Mouse (Mus musculus) ES-Bruce4 (cell line): ENCODE data around the gene Prr11. TPM values are rescaled to one million over a fixed set of nuclear protein-coding genes. Genes with fewer than 3 reads are reported as not detected.

ENCODE experiments used
- H3K27ac ChIP-seq: 2 replicates; pipeline ENCODE4 v1.5.1; 2012; ENCODE audit warnings: low read length, inconsistent platforms; ENCODE audit not compliant: insufficient read depth
- H3K27me3 ChIP-seq: 2 replicates; pipeline ENCODE4 v1.6.1; 2012; ENCODE audit warnings: mild to moderate bottlenecking, low read length, inconsistent platforms; ENCODE audit not compliant: control insufficient read depth, poor library complexity, insufficient read depth, severe bottlenecking
- H3K36me3 ChIP-seq: 2 replicates; pipeline ENCODE4 v1.6.1; 2012; ENCODE audit warnings: inconsistent platforms, mild to moderate bottlenecking, low read length, moderate library complexity; ENCODE audit not compliant: control insufficient read depth, poor library complexity, insufficient read depth, severe bottlenecking
- H3K4me1 ChIP-seq: one replicate; pipeline ENCODE4 v1.8.1; 2011; ENCODE audit warnings: low read length; ENCODE audit not compliant: control insufficient read depth, insufficient read depth
- H3K4me3 ChIP-seq: 2 replicates; pipeline ENCODE4 v1.5.1; 2011; ENCODE audit warnings: low read depth, mild to moderate bottlenecking, low read length
- H3K9ac ChIP-seq: 2 replicates; pipeline ENCODE4 v1.6.1; 2012; ENCODE audit warnings: low read depth, mild to moderate bottlenecking, inconsistent platforms; ENCODE audit not compliant: poor library complexity, severe bottlenecking
- H3K9me3 ChIP-seq: replicated peaks from 2 replicates; pipeline ENCODE4 v1.6.1; 2012; ENCODE audit warnings: mild to moderate bottlenecking, low read length, inconsistent platforms; ENCODE audit not compliant: control insufficient read depth, poor library complexity, insufficient read depth, severe bottlenecking
- CTCF ChIP-seq: IDR thresholded peaks from one replicate; pipeline ENCODE4 v1.8.1; 2011; ENCODE audit warnings: low read depth, low read length
- EP300 ChIP-seq: IDR thresholded peaks from 2 replicates; pipeline ENCODE4 v1.6.1; 2011; ENCODE audit warnings: low read depth, low read length; ENCODE audit not compliant: insufficient read depth
- POLR2A ChIP-seq: IDR thresholded peaks from one replicate; pipeline ENCODE4 v1.8.1; 2011; ENCODE audit warnings: low read length; ENCODE audit not compliant: insufficient read depth
- polyA plus RNA-seq: library from polyadenylated mRNA; stranded (reverse); fragments of >200 nt; gene quantifications from 2 replicates; pipeline ENCODE4 v1.2.4, GENCODE M21; 2011; ENCODE audit warnings: low read depth; ENCODE audit not compliant: missing spikeins, insufficient read depth, insufficient read length

Prr11 gene
- polyA plus RNA-seq, result 34.3 and 36.7 TPM in 2 replicates

GRCm38 (mm10) chr11:87108409-87108754 lies at the start of gene Prr11:
Prr11 (minus strand) TSS chr11:87108708.
- Histone ChIP-seq H3K36me3 (peaks cover 42% of the 10 kb centered on the region), H3K4me3 (peak within 1 kb of the TSS; percentile 98), H3K4me1 (no peaks in the 10 kb centered on the region), H3K9ac (peak within 1 kb of the TSS; percentile 93), H3K27ac (peak within 1 kb of the TSS; percentile 80), H3K27me3 (no peaks in the 10 kb centered on the region), H3K9me3 (no peaks in the 10 kb centered on the region)
- no peak for TF ChIP-seq POLR2A

GRCm38 (mm10) chr11:87158012-87158411 lies 49.5 kb upstream of the Prr11 start:
- Histone ChIP-seq H3K36me3 (peaks cover 10% of the 10 kb centered on the region), H3K27me3 (no peaks in the 10 kb centered on the region), H3K27ac (no peak overlapping the region), H3K4me3 (no peak overlapping the region), H3K9me3 (no peaks in the 10 kb centered on the region), H3K4me1 (no peaks in the 10 kb centered on the region), H3K9ac (no peak overlapping the region)
- TF ChIP-seq POLR2A, result no peak
- no peak for TF ChIP-seq EP300
- TF ChIP-seq CTCF, result no peak

GRCm38 (mm10) chr11:87136233-87136632 lies 27.7 kb upstream of the Prr11 start:
- H3K4me1 ChIP-seq, result no peaks in the 10 kb centered on the region
- no peaks in the 10 kb centered on the region for H3K9me3 ChIP-seq
- H3K27me3 ChIP-seq, result no peaks in the 10 kb centered on the region
- no peak overlapping the region for H3K9ac ChIP-seq
- H3K36me3 ChIP-seq, result peaks cover 20% of the 10 kb centered on the region
- no peak overlapping the region for H3K27ac ChIP-seq
- TF ChIP-seq CTCF, result no peak
- TF ChIP-seq POLR2A, result no peak
- TF ChIP-seq EP300, result no peak
- no peak overlapping the region for H3K4me3 ChIP-seq

GRCm38 (mm10) chr11:87126824-87127816 lies 18.6 kb upstream of the Prr11 start, which contains the start of gene Trim37:
Trim37 (plus strand) TSS chr11:87127077.
- peaks cover 25% of the 10 kb centered on the region for H3K36me3 ChIP-seq
- no peaks in the 10 kb centered on the region for H3K27me3 ChIP-seq
- H3K9me3 ChIP-seq, result no peaks in the 10 kb centered on the region
- peak within 1 kb of the TSS; percentile 89 for H3K4me3 ChIP-seq
- H3K4me1 ChIP-seq, result no peaks in the 10 kb centered on the region
- H3K9ac ChIP-seq, result peak within 1 kb of the TSS; percentile 89
- 0 out of 2 replicates have a peak, but pooled peaks have one; percentile 2 for TF ChIP-seq EP300
- no peak for TF ChIP-seq CTCF
- TF ChIP-seq POLR2A, result peak; percentile 47
- H3K27ac ChIP-seq, result peak within 1 kb of the TSS; percentile 97

- peak overlapping the region; percentile 89 for H3K9ac ChIP-seq
- H3K9me3 ChIP-seq, result no peaks in the 10 kb centered on the region
- TF ChIP-seq CTCF (no peak), EP300 (no peak), POLR2A (no peak)
- peak overlapping the region; percentile 97 for H3K27ac ChIP-seq
- H3K4me3 ChIP-seq, result peak overlapping the region; percentile 63
- H3K36me3 ChIP-seq, result peaks cover 29% of the 10 kb centered on the region
- no peaks in the 10 kb centered on the region for H3K4me1 ChIP-seq
- no peaks in the 10 kb centered on the region for H3K27me3 ChIP-seq
These were observed 17.8 kb upstream of the Prr11 start for GRCm38 (mm10) chr11:87126281-87126823.

GRCm38 (mm10) chr11:87125562-87125961 lies 17.1 kb upstream of the Prr11 start:
- H3K27ac ChIP-seq, result peak overlapping the region; percentile 35; the same call in 1 of the 2 replicates
- no peaks in the 10 kb centered on the region for H3K4me1 ChIP-seq
- H3K9ac ChIP-seq, result peak overlapping the region; percentile 89
- no peak overlapping the region for H3K4me3 ChIP-seq
- TF ChIP-seq CTCF (no peak), POLR2A (no peak)
- H3K36me3 ChIP-seq, result peaks cover 33% of the 10 kb centered on the region
- no peaks in the 10 kb centered on the region for H3K27me3 ChIP-seq
- H3K9me3 ChIP-seq, result no peaks in the 10 kb centered on the region
